Mouse (Mus musculus) right cerebral cortex, postnatal 4 days (tissue): Measurements from ENCODE around the gene Glo1.

ENCODE experiments used
- DNase-seq: peaks from one replicate; pipeline ENCODE4 v3.0.0-alpha.2; 2022

Gene Glo1

DNA sequence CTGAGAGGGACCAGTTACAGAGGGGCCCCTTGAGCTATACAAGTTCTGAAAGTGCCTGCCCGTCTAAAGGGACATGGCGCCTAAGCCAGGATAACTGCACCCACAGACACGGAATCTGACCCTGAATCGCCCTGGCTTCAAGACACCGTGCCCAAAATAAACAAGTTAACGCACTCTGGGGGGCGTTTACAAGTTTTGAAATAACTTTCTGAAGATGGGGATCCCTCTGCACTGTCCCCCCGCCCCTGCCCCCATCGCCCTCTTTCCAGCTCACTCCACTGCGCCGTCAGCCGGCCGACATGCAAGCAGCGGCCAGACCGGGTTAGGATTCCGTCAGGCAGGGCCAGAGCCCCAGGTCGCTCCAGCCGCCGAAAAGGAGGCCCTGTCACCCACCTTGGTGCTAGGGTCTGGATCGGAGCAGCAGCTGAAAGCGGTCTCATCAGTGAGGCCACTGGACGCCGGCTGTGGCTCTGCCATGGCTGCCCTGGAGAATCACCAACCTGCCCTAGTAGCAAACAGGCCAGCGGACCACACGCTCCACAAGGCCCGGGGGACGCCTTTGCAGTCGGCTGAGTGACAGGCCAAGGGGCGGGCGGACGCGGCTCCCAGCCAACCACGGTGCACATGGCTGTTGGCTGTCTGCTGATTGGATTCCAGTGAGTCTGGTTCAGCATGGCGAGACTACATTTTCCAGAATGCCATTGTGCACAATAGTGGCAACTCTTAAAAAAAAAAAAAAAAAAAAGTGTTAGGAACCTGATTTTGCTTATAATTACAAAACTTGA lies 14.4 kb downstream of the Glo1 start:
- DNase-seq: peak; percentile 100

- no peak for DNase-seq
Observed at GRCm38 (mm10) chr17:30611221-30612074, 15.2 kb downstream of the Glo1 start.

DNA sequence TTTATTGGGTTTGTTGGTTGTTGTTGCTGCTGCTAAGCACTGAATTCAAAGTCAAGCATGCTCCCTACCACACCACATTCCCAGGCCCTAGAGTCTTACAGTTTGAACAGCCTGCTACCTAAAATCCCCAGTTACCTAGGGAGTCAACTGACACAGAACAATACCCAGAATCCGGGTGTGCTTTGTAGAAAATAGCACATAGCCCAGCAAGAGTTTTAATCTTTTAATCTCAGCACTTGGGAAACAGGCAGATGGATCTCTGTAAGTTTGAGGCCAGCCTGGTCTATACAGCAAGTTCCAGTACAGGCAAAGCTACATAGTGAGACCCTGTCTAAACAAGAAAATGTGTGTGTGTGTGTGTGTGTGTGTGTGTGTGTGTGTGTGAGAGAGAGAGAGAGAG lies 15.9 kb downstream of the Glo1 start:
- DNase-seq: no peak

DNA sequence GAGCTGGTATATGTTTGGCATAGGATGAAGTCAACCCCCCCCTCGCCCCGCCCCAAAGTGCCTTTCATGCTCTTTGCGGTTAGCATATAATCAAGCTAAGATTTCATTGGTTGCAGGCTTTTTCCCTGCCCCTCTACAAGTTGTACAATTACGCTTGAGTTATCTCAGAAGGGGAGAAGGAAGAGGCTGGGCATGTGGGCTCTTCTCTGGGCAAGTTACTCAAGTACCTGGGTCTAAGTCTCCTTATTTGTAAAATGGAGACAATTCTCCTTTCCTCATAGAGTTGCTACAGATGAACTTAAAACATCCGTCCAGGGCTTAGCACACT lies 16.7 kb downstream of the Glo1 start:
- DNase-seq: no peak

- DNase-seq: no peak
Observed at GRCm38 (mm10) chr17:30609305-30609979, 17.2 kb downstream of the Glo1 start.

- DNase-seq: no peak
Observed at GRCm38 (mm10) chr17:30607909-30608495, 18.7 kb downstream of the Glo1 start.

- no peak for DNase-seq
Observed at GRCm38 (mm10) chr17:30607330-30607729, 19.3 kb downstream of the Glo1 start.

- DNase-seq: no peak
Observed at GRCm38 (mm10) chr17:30606634-30607081, 20.0 kb downstream of the Glo1 start.

DNA sequence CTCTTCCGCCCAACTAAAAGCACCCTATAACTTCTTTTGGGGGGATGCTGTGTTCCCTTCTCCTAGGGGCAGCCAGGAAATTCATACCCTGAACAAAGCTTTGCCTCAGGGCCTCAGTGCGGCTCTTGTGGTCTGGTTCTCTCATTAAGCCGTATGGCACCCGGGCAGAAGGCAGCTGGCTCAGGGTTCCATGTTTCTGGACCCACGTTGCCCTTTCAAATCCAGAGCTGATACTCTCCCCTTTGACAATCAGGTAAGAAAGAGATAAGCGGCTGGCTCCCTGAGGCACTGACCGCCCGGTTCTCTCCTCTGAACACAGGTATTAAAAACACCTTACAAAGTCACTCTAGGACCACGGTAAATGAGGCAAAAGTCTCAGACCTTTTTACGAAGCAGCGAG lies 20.5 kb downstream of the Glo1 start:
- DNase-seq: no peak

GRCm38 (mm10) chr17:30605001-30605400 lies 21.7 kb downstream of the Glo1 start:
- no peak for DNase-seq

DNA sequence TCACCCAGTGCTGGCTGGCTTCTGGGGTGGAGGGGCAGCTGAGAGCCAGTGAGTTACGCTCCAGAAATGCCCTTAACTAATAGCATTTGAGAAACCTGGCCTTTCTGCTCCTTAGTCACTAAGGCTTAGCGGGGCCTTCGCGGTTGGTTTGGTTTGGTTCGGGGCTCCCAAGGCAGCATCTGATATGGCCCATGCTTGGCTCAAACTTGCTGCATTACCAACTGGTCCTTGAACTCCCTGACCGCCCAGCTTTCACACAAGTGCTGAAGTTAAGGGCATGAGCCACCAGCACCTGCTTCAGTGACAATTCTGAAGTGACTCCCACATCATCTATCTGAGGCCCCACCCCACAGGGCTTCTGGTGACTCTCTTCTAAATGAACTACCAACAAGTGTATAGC lies 22.4 kb downstream of the Glo1 start:
- no peak for DNase-seq

DNA sequence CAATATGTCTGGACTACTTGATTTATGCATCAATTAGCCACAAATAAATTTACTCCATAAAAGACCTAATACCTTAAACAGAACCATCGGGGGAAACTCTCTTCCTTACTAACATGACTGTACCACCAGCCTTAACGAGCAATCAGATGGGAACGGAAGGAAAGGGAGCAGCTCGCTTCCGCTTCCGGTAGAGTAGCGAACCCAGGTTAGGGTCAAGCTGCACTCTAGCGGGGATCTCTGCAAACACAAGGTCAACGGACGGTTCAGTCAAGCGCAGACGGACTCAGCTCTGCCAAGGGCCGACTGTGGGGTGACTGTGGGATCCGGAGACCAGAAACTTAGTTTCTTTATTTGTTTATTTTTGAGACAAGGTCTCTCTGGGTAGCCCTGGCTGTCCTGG lies 24.5 kb downstream of the Glo1 start:
- no peak for DNase-seq

DNA sequence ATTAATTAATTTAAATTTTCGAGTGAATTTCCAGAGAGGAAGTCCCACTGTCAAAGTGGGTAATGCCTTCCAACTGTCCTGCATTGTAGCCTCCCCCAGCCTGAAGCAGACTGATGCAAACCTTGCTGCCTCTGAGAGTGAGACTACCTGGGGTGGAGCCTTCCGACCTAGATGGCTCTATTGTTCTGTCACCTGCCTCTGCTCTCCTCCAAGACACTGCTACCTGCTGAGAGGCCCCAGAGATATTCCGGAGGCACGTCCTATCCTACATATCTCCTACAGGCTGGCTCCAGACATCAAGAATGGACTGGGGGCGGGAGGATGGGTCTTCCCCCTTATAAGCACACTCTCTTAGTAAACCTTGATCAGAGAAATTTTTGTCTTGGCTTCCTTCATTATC lies 28.4 kb downstream of the Glo1 start:
- DNase-seq: no peak

- DNase-seq: no peak
Observed at GRCm38 (mm10) chr17:30597786-30598185, 28.9 kb downstream of the Glo1 start.

DNA sequence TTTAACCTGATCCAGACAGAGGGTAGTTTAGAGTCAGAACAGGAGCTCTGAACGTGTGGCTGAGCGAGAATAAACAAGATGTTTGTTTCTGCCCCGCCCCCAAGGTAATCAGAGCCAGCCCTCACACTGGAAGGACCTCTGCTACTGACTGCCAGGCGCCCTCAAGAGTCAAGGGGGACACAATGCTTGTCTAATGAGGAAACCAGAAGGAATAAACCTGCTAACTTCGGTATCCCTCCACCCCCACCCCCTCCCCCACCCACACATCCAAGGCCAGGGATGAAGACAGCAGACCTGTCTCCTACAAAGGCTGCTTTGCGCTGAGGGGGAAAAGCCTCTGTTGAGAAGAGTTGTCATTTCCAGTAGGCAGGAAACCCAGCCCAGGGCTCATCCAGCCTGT lies 31.8 kb downstream of the Glo1 start:
- no peak for DNase-seq

GRCm38 (mm10) chr17:30594407-30594806 lies 32.3 kb downstream of the Glo1 start:
- no peak for DNase-seq

- DNase-seq: peak; percentile 50
Observed at GRCm38 (mm10) chr17:30590417-30591198, 36.1 kb downstream of the Glo1 start.

DNA sequence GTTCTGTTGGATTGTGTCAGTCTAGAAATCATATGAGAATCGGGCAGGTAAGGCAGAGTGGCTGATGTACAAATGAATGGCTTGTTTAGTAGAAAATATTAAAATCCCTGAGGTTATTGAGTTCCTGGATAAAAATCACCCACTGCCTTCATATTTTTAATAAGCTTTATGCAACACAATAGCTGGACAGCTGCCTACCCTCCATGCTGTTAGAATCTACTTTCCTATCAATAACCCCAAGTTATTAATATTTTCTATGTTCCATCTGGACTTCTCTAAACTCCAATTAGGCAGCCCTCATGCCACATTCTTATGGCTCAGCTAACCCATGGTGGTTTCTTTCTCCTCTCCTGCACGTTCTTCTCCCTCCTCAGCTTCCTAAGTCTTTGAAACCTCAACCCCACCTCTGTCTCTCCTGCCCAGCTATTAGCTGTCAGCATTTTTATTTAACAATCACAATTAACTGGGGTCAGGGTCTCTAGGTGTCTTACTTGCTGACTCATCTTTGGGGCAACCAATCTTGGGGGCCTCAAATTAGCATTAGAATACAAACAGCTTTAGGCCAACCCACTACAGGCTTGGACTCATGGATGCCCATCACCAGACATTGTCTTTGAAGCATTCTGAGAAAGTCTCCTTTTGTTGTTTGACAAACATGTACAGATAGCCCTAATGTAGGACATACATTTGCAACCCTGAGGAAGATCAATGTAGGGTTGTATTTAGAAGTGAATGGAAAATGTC lies 43.2 kb downstream of the Glo1 start:
- no peak for DNase-seq

DNA sequence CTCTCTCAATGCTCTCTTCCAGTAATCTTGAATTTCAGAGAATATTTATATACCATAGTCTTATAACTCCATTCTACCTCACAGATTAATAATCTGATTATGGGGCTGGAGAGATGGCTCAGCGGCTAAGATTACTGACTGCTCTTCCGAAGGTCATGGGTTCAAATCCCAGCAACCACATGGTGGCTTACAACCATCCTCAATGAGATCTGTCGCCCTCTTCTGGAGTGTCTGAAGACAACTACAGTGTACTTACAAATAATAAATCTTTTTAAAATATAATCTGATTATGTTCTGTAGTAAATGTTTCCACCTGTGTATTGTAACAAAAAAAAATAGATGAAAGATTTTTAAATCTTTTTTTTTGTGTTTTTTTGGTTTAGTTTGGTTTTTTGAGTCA lies 44.4 kb downstream of the Glo1 start:
- DNase-seq: no peak

DNA sequence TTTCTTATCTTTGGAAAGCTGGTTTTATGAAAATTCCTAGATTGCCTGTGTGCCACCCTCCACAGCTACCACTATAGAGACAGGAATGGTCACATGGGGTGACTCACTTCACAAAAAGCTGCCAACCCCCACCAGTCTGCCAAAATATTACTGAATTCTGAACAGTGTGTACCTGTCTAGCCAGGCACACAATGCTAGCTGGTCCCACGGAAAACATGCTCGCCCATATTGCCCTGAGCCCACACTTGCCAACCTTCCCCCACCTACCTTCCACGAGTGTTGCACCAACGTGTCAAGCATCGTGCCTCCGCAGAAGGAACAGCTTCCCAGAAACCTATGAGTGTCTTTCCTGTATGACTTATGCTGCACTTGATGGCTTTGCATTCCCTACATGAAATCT lies 45.5 kb downstream of the Glo1 start:
- no peak for DNase-seq

DNA sequence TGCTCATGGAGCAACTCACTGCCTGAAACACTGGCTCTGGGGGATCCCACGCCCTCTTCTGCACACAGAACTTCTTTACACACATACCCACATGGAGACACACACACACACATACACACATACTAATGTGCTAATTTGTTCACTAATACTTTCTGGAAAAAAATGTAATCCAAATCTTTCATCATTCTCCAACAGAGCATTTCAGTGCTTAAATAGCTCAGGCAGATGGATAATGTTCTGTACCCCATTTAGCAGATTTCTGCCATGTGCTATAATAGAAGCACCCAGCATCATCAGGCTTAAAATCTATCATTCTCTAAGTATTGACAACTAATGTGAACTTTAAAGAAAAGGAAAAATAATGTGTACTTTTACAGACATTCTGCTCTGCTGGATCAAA lies 45.9 kb downstream of the Glo1 start:
- DNase-seq: no peak

GRCm38 (mm10) chr17:30576946-30577345 lies 49.7 kb downstream of the Glo1 start:
- DNase-seq: no peak
